Mouse (Mus musculus) thymus, postnatal 36 days (tissue): ENCODE measurements around the gene Cdc7.
"Not testable (repeated sequence)": the region's sequence is repeated elsewhere in the genome, so short reads cannot be mapped to it uniquely, and the experiment has no call there.

ENCODE experiments used
- DNase-seq, 2 experiments: peaks; one replicate each; pipeline ENCODE4 v3.0.0; 2022; ENCODE audit warnings: mixed read lengths in 2 of 2

The Cdc7 gene

DNA sequence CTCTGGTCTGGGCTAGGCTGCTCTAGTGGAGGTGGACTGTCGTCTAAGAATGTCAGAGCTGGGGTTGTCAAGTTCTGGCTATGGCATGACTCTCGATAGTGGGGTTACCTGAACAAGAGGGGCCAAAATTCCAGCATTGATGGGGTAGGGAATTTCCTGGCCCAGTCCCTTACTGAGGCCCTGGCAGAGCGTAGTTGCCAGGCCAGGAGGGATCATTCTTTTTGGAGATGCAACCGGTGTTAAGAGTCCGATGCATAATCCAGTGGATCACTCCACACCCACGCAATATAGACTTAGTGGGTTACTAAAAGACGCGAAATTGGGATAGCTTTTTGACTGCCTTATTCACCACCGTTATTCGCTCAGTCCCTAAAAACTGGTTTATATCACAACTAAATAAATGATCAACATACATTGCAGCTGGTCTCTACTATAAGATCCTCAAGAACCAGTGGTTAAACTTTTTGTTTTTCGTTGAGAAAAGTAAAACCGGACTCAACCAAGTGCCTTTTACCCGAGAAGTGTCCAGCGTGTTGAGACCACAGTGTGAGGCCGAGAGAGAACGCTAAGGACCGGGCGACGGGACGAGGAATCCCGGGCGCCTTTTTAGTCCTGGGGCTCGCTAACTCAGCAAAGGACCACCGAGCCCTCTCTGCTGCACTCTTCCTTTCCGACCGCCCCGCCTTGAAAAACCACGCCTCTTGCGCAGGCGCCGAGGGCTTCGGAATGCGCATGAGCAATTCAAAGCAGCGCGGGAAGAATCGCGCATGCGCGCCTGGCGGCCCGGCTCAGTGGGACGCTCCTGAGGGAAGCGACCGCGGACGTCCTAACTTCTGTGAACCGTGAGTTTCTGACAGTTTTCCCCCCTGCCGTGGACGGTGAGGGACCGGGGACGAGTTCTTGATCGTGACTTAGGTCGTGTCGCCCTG lies at the start of gene Cdc7:
Gene Cdc7 (plus strand): TSS at position 739 of the 929 bp plus-strand sequence.
- DNase-seq = peak; percentile 95 to 96

DNA sequence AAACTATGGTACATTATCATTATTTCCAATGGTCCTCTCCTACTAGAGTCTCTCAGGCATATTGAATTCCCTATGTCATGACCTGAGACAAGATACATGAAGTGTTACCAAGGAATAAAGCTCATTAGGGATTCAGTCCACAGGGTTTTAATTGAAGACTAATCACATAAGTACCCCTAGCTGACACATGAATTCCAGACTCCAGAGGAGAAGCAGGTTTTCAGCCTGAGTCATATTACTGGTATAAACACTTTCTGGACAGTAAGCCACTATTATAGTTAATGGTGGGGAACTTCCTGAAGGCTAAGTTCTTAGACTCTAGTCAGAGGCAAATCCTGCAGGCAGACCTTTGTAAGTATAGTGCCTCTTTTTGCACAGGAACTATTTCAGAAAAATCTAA lies 44.8 kb upstream of the Cdc7 start:
- no peak for DNase-seq

DNA sequence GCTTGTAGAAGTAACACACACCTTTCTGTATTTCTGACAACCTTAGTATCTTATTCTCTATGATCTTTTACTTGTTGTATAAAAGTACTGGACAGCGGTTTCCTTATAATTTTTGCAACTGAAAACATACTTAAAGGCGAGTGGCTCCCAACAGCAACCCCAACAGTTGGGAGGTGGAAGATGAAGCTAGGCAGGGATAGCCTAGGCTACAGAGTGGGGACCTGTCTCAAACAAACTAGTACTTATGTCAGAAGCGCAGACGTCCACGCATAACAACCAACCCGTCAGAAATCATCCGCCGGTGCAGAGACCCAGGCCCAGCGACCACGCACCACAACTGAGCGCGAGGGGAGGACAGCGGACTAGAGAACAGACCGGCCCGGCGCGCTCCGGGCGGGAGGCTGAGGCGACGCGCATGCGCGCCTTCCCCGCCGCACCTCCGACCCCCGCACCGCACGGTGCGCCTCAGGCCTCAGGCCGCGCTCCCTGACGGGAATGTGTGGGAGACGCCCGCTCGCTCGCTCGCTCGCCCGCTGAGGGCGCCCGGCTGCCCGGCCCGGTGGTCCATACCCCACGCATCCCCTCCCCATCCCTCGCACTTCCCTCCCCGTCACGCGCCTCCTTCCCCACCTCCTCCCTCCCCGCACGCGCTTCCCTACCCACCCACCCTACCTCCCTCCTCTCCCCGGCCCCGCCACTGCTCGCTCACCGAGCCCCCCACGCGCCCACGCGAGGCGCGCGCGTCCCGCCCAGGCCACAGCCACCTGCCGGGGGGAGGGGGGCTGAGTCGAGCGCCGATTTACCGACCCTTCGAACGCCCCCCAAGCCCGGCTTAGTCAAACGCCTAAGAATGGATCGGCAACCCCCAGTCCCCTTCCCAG lies 38.4 kb upstream of the Cdc7 start, which contains the start of gene Hfm1:
Gene Hfm1 (minus strand): TSS at position 834 of the 881 bp plus-strand sequence.
- DNase-seq = peak; percentile 59 to 67

DNA sequence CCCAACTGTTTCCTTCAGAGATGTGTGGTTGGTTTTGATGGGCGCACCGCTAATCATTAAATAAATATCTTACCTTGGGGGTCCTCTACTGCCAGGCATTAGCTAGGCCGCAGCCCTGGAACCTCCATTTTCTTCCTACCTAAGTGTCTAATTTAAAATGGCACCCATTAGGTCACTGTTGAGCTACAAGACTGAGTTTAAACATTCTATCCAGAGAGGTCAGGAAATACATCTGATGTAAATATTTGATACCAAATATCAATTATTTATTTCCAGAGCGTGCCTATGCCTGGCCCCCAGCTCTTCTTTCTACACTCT lies 37.8 kb upstream of the Cdc7 start:
- DNase-seq = no peak

DNA sequence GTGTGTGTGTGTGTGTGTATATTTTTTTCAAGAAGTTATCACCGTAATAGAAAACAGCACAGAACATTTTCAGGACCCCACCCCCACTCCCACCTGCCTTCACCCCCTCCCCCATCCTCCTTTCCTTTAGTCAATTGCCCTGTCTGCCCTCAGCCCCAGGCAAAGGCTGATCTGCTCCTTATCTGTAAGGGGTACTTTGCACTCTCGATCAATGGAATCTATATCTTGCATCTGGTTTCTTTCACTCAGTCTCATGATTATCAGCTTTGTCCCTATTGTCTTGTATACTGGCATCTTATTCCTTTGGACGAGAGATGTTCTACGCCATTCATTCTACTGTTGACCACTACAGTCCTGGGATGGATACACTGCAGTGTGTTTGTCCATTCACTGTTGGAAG lies 36.1 kb upstream of the Cdc7 start:
- no peak for DNase-seq

DNA sequence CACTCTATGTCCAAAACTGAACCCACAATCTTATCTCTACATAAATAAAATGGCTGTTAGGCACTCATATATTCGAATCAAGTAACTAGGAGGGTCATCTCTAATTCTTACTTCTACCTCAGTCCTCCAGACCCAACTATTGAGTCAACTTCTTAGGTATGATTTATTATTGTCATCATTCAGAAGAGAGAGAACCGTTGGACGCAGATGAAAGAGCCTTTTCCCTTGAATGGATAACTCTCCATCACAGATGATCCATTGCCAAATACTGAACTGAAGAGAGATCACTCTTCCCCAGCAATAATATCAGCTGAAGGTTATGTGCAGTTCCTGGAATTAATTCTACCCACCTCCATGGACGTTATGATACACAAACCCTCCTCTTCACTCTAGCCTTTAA lies 17.8 kb upstream of the Cdc7 start:
- no peak for DNase-seq

DNA sequence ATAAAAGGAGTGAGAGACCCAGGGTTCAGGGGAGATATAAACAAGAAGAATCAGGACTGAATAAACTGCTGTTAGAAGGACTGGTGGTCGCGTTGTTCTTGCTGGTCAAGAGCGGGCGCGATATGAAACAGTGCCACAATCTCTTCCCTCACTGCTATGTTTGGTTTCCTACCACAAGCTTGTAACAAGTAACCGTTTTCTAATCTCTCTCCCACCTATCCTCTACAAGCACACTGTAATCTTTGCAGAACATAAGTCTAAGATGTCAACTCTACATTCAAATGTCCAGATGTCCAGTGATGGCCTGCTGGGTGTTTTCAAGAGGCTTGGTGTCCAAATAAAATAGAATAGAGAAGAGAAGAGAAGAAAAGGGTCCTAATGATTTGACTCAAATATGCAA lies 15.4 kb upstream of the Cdc7 start:
- DNase-seq = no peak

DNA sequence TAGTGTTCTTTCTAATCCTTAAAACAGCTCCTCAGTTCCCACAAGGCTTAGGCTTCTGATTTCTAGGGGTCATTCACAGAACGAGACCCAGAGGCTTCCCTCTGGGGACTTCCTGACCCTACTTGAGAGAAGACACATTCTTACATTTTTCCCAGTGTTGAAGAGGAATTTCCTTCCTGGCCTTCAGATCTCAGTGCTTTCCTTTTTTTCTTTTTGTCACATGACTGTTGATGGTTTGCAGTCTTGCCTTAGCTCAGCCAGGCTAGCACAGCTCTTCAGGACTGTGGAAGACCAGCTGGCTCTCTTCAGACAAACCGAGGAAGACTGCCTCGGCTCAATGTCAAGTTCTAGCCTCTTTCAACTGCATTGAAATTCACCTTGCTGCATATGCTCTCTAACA lies 7.7 kb upstream of the Cdc7 start:
- DNase-seq = no peak

DNA sequence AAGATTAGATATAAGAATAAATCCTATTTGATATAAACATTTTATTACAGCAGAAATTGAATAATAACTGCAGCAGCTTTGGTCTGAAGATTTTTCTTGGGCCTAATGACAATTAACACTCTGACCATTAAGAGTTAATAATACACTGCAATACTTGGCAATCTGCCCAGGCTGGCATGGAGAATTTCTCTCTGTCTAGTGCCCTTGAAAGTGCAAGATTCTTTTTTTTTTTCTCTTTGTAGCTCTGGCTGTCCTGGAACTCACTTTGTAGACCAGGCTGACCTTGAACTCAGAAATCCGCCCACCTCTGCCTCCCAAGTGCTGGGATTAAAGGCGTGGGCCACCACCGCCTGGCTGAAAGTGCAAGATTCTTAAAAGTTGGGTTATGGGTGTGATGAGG lies 5.1 kb upstream of the Cdc7 start:
- no peak for DNase-seq

DNA sequence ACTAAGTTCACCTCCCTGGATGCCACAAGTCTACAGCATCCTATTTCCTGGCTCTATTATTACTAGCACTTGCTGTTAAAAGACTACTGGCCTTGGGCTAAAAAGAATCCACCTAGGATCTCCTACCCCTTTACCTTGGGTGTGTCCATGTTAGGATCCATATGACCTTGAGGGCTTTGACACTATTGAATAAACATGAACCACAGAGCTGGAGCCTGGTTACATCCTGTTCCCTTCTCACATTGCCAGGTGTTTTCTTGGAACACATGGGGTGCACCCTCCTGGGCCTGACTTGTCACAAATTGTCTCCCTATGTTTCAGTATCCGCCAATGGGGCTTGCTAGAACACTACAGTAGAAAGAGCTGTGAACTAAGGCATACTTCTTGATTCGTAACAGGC lies 3.7 kb upstream of the Cdc7 start:
- DNase-seq = no peak

DNA sequence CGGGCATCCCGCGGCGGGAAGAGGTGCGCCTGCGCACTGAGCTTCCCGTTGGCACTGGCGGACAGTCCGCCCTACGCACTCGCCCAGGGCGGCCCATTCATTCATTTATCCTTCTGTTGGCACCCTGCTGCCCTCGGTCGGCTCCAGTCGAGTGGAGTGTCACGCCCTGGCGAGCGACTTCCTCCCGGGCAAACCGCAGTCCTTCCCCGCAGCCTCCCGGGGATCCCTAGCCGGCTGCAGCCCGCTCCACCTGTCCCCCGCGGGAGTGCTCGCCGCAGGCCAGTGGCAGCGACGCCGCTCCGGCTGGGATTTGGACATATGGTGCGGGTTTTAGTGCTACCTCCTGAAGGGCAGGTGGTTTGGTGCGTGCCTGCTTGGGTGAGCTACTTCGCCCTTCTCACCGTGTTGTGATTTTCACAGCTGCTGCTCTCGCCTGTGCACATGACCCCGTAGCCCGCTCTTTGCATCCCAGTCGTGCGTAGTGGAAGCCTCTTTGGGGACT lies 442 bp downstream of the Cdc7 start:
- no peak for DNase-seq

DNA sequence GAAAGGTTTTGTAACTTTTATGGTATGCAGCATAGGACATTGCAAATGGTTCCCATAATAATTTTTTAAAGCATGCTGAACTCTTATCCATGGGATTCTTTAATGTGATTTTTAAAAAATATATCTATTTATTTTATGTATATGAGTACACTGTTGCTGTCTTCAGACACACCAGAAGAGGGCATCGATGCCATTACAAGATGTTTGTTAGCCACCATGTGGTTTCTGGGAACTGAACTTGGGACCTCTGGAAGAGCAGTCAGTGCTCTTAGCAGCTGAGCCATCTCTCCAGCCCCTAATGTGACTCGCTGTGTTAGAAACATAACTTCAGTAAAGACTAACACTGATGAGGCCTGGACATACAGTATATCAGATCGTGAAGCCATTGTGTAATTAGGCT lies 2.3 kb downstream of the Cdc7 start:
- DNase-seq = no peak

DNA sequence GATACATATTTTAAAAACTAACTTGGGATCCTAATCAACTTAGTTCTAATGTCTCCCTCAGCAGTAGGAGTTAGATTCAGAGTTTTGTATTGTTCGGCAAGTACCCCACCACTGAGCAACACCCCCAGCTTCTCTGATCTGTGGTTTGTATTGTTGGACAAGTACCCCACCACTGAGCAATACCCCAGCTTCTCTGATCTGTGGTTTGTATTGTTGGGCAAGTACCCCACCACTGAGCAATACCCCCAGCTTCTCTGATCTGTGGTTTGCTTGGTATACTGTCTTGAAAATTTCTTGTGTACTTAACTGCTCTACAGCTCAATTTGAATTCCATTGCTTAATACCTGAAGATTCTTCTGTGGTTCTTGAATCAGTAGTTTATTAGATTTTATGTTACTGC lies 3.5 kb downstream of the Cdc7 start:
- no peak for DNase-seq

DNA sequence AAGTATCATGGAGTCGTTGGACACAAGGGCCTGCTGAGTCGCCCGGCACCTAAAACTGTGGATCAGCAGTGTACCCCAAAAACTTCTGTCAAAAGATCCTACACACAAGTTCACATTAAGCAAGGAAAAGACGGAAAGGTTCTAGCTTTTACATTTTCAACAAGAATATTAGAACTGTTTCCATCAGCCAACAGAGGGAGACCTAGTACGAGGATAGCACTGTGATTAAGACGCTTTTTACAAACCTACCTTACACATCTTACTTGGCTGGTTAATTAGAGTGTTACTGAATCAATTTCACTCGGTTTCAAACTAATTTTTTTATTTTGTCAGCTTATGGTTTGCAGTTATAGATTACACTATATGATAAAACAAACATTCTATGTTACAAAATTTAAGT lies 9.8 kb downstream of the Cdc7 start:
- DNase-seq = no peak

DNA sequence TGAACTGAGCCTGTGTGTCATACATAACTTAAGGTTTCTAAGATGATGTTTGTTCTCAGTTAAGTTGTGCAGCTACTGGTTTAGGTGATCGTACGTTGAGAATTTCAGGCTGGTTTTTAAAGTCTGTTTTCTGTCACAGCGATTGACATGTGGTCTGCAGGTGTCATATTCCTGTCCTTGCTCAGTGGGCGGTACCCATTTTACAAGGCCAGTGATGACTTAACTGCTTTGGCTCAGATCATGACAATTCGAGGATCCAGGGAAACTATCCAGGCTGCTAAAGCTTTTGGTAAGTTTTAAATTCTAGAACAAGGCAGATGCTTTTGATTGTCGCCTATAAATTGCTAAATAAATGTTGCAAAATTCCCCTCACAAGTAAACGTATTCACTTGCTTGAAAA lies 15.0 kb downstream of the Cdc7 start:
- DNase-seq = no peak

DNA sequence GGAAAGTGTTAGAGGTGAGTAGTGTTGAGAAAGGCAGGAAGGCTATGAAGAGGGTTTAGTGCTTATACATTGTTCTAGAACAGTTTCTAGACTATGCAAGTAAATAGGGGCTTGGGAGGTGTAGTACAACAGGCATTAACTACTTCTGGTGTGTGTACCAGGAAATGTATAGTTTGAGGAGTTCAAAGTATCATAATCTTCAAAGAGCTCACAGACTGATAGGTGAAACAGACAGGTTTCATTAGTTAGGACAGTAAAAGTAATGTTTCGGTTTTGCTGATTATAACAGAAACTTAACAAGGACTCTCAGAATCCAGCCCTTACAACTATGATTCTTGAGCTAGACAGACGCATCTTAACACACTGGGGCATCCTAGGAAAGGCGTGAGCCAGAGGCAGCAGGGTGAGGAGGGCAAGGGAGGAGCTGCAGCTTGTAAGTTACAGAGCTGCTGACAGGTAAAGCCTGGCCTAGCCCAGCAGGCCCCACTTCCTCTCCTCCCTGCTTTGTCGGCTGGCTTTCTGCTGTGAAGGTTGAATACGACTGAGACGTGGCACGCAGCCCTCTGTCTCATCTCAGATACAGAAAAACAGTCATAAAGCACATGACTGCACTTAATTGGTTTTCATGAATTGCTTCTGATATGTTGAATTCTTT lies 18.3 kb downstream of the Cdc7 start:
- DNase-seq = no peak

DNA sequence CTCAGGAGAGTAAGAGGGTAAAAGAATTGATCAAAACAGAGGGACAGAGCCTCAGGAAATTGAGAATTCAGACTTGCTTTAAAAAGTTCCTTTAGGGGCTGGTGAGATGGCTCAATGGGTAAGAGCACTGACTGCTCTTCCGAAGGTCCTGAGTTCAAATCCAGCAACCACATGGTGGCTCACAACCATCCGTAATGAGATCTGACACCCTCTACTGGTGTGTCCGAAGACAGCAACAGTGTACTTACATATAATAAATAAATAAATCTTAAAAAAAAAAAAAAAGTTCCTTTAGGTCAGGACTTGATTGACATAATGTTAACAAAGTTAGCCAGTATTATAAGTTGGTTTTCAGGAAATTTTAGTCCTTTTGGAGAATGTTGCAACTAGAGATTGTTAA lies 20.8 kb downstream of the Cdc7 start:
- not testable (repeated sequence) for DNase-seq

DNA sequence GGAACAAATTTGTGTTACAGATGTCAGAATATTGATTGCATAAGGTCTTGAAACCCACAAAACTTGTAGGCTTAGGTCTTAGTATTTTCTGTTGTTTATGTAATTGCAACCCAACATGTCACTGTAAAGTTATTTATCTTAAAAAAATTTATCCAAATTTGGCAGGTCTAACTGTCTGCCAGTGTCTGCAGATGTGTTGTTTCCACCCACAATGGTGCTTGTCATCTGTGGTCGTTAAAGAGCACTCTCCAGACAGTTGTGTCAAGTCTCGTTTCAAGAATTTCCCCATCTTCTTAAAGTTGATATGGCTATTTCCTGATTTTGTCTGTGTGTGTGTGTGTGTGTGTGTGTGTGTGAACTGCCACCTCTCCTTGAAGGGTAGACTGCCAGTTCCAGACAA lies 21.5 kb downstream of the Cdc7 start:
- no peak for DNase-seq

DNA sequence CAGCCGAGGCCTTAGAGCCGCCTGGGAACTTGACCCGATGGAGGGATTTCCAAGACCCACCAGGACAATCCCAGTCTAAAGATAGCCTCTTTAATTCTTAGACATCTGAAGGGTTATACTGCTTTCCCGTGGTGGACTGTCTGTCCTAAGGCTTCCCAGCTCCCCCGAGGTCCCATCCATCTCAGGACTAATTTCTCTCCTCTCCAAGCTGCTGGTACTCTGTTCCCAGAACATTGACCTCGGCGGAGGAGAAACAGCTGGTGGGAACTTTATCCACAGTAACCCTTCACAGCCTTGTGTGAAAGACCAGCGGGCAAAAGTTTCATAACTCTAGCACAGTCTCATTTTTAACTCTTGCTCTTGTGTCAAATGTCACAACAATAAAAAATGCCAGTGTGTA lies 25.1 kb downstream of the Cdc7 start:
- DNase-seq = no peak

DNA sequence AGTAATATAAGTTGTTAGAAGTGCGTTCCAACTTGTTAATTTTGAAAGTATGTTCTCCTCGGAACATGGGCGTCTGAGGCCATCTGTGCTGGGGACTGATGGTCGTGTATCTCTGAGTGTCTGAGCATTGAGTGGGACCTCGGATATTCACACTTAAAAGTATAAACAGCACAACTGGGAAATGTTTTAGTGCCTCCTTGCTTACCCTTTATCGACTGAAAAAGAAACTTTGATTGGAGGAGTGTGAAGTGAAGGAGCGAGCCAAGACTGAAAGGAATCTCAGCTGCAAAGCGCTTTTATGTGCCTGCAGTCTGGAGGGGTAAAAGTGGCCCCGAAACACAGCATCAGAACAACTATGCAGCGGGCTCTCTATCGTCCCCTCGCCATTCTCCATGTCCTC lies 25.7 kb downstream of the Cdc7 start:
- no peak for DNase-seq

DNA sequence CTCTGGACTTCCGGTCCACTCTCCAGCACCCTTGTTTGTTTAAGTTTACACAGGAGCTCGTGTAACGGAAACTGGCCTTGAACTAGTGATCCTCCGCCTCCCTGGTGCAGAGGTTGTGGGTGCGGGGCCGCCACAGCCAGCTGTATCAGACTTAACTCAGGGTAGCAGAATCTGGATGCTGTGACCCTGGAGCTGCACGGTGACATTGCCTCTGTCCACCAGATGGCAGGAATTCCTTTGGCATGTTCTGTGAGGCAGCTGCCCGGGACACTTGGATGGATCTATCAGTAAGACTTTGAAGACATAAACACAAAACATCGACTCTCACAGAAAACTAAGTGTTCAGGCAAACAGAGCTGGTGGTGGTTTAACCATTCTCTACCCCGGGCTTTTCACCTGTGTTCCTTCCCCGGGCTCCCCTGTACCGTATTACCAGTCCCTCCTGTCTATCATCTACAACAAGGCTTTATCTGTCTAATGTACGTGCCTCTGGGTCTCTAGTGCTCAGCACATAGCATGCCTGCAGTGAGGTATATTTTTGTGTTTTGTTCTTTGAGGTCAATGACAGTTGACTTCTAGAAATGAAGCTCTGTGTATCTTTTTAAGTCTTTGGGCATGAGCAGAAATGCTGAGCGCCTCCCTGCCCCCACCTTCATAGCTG lies 26.6 kb downstream of the Cdc7 start:
- DNase-seq = peak; percentile 25 to 42

DNA sequence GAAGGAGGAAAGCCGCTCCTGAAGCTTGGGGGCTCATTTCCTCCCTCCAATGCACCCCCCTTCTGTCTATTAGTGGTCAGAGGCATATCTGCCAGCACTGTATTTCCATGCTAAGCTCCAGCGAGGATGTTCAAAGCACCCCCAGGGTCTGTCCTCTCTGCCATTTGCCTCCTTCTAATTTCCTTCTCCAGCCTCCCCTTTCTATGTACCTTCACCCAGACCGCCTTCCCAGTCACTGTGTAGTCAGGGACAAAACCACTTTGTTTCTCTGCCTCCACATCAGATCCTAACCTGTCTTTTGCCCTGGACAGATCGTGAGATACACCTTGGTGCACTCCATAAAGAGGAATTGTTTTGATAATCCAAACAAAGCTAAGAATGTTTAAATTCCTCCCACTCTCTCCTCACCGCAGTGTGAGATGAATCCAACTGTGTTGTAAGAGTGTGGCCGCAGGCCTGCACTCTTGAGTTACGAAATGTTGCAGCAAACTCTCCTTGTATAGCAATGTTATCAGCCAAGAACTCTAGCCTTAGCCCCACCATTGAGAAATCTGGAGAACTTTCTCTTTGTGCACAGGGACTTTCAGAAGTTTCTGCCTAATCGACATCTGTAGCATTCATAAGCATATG lies 27.3 kb downstream of the Cdc7 start:
- DNase-seq = no peak
